Mouse (Mus musculus) thymus, adult 2 months (tissue): ENCODE measurements around the gene Chn2.

Experiments
- CTCF ChIP-seq: fragments of 200-500 bp; IDR thresholded peaks from 2 replicates; pipeline ENCODE4 v1.5.1; 2012; ENCODE audit warnings: mild to moderate bottlenecking, control low read depth, low read length, moderate library complexity, borderline replicate concordance; ENCODE audit not compliant: control insufficient read depth, poor library complexity, insufficient read depth; ENCODE audit errors: extremely low read depth
- POLR2A ChIP-seq: fragments of 200-500 bp; IDR thresholded peaks from 2 replicates; pipeline ENCODE4 v1.6.1; 2012; ENCODE audit warnings: mild to moderate bottlenecking, low read length, control low read depth, moderate library complexity; ENCODE audit not compliant: control insufficient read depth, poor library complexity, insufficient read depth; ENCODE audit errors: extremely low read depth

DNA sequence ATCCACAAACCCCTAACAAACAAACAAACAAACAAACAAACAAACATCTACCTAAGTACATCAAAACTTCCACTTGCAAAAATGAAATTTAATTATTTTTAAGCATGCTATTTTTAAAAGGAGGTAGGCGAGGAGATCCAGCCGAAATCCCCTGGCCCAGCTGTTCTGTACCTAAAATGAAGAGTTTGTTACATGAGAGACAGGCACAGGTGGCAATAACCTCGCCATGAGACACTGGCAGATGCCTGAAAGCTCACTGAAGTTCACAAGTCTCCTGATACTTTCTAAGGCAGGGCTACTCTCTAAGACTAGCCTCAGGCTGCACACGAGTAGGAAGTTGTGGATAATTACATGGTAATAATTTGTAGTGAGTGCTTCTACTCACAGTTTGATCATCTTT lies 34.1 kb upstream of the Chn2 start:
- no peak for TF ChIP-seq POLR2A
- no peak for TF ChIP-seq CTCF
